Mouse (Mus musculus) retina, adult 2 months (tissue): ENCODE data around the gene Ube2q1.
"Not testable (repeated sequence)": the region's sequence is repeated elsewhere in the genome, so short reads cannot be mapped to it uniquely, and the experiment has no call there.

Source experiments
- DNase-seq: peaks from one replicate; pipeline ENCODE4 v3.0.0-alpha.2; 2012; ENCODE audit warnings: low read depth, low spot score

Gene Ube2q1

DNA sequence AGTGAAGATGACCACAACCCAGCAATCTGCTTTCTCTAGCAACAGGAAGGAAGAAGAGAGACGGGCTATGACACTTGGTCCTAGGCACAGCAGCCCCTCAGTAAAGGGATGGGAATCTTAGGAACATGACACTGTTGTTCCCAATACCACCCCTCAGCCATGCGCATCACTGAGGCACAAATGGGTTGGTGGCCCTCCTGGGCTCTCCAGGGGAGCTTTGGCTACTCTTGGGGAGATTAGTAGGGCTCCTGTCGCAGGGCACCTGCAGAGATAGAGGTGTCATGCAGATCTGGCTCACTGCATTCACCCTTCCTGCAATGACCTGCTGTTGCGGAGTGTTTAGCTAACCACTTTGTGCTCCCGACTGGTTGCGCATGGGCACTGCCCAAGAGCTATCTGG lies 12.9 kb downstream of the Ube2q1 start:
- no peak for DNase-seq

DNA sequence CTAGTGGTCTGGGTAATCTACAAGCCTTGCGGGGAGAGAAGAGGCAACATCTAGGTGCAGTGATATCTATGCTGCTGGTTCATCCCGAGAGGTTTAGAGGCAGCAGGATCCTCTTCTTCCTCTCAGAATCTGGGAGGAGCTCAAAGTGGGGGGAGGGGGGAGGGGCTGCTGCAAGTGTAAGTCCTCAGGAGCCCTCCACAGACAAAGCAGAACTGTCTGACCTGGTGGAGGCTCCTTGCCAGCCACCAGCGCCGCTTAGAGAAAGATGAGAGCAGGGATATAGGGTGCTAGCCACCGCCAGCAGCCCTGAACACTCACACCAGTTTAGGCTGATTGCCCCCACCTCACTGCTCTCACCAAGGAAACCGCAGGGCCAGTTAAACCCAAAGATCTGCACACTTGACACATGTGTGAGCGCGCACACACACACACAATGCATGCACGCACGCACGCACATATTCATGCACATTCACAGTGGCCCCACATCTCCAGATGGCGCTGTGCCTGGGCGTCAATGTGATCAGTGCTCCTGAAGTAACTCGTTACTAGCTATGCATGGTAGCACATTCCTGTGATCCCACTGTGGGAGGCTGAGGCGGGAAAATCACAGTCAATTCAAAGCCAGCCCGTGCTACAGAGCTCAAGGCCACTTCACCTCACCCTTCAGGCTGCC lies 15.4 kb downstream of the Ube2q1 start:
- DNase-seq: no peak

DNA sequence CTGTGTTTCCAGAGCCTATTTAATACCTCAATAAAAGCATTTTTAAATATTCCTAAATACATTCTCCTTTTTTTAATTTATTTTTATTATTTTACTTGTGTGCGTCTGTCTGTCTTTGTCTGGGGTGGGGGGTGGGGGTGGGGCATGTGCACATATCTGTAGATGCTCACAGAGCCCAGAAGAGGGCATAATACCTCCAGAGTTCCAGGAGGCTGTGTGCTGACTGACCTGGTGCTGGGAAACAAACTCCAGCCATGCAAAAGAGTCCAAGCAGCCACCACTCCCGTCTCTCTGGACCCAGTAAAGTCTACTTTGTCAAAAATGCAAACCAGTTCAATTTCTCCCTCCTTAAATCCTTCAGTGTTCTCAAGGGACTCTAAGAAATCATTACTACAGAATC lies 21.2 kb downstream of the Ube2q1 start:
- no peak for DNase-seq

DNA sequence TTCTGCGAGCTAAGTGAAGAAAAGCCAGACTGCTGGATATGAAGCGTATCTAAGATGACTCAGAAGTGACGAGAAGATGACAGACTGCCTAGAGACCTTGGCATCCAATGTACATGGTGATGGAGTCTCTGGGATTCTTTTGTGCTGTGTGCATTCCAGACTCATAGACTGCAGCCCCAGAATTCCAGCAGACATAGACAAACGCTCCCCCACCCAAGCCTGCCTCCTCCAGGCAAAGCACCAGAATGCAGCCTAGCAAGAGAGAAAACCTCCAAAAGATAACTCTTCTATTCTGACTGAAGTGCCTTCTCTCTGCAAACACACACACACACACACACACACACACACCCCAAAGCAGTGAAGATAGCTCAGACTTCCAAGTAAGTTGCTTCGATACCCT lies 22.3 kb downstream of the Ube2q1 start:
- no peak for DNase-seq

DNA sequence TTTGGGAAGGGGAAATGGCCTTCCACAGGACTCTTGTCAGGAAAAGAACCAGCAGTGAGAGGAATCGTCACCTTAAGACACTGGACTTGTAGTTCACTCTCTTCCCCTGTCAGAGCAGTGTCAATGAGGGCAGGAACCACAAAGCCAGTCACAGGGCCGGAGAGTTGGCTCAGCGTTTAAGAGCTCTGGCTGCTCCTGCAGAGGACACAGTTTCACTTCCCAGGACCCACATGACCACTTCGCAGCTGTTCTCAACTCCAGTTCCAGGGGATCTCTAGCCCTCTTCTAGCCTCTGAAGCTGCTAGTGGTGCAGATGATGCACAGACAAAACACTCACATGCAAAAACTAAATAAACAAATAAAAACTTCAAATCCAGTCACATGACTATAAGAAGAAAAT lies 22.9 kb downstream of the Ube2q1 start:
- no peak for DNase-seq

DNA sequence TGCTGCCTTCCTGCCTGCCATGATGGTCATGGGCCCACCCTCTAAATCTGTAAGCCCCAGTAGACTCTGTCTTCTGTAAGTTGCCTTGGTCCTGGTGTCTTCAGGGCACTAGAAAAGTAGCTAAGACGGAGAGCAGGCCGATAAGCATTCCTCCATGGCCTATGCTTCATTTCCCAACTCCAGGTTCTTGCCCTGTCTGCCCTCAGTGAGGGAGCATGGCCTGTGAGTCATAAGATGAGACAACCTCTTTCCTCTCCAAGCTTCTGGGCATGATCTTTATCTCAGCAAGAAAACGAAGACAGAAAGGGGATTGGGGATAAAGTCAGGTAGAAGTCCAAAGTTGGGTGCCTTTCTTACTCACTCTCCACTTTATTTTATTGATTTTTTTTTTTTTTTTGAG lies 25.1 kb downstream of the Ube2q1 start:
- DNase-seq: no peak

DNA sequence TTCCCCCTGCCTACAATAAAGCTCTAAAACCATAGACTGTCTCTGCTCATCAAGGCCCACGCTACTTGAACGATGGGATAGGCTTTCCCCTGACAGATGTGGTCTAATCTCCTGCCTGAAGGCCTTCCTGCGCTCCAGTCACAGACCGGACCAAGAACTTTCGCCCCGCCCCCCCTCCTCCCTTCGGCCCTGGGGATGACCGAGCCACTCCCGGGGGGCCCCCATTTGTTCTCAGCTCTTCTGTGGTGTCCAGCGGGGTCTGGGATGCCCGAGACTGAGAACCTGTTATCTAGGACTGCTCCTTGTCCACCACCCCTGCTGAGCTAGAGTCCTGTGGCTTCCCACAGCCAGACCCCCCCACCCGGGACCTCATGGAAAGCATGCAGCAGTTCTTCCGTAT lies 26.1 kb downstream of the Ube2q1 start:
- no peak for DNase-seq

DNA sequence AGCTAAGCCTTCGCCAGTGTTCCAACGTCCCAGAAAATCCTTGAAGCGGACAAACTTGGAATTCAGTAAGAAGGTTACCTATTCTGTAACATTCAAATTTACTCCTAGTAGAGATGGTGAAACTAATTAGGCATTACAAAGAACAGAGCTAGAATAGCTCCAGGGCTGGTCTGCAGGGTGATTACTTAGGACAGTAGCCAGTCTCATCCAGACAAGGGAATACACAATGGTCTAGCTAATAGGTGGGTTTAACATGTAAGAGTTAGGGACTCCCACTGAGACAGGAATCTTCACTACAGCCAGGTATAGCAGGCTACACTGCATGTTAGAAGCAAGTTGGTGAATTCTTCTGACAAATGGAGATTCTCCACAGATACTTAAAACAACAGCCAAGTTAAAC lies 26.7 kb downstream of the Ube2q1 start:
- not testable (repeated sequence) for DNase-seq

DNA sequence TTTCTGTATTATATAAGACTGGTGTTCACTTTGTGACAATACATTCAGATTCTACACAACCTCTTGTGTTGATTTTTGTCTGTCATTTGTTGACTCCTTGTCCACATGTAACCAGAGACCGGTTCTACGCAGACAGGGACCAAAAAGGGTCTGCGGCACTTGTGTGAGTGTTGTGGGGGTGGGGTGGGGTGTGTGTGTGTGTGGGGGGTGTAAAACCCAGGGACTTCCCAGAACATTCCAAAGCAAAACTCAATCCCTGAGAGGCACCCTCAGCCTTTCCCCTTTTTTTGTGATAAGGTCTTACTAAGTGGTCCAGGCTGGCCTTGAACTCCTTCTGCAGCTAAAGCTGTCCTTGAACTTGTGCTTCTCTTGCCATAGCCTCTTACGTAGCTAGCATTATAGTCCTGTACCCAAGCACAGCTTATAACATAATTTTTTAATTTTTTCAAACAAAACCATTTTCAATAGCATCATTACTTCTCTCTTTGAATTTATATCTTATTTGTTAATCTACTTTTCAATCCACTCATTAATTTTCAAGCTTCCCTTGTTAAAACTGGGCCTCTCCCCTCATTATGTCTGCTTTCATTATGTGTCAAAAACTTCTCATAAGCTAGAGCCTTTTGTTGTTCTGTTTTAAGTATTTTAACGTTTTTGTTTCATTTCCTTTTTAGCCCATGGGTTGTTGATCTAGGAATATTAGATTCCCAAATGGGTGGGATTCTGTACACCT lies 27.5 kb downstream of the Ube2q1 start:
- DNase-seq: no peak

DNA sequence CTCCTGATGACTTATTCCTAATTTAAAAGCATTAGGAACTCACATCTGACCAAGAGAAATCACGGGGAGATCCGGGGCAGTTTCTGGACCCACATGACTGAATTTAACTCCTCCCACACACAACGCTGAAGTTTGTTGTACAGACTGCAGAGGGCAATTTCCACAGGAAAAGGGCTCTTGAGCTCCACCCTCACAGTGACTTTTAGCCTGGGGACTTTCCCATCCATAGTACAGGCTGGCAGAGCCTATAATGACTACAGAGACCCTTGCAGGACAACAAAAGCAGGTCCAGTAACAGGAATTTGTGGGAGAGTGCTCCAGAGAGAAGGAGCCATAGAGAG lies 28.1 kb downstream of the Ube2q1 start:
- no peak for DNase-seq

DNA sequence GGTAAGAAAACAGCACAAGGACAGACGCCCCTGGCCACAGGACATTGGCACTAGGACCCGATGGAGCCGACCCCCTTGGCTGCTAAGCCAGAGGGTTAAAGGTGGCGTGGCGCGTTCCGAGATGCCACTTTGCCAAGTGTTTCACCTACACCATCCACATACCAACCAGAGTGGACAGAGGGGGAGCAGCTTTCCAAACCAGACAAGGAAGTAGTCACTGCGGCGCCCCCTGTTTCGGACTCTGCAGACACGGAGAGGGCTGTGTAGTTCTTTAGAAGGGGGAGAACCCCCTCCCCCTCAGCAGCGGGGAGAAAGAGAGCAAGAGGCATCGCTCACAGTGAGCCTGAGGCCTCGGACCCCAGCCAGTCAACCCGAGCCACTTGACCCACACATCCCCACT lies 29.5 kb downstream of the Ube2q1 start:
- no peak for DNase-seq

DNA sequence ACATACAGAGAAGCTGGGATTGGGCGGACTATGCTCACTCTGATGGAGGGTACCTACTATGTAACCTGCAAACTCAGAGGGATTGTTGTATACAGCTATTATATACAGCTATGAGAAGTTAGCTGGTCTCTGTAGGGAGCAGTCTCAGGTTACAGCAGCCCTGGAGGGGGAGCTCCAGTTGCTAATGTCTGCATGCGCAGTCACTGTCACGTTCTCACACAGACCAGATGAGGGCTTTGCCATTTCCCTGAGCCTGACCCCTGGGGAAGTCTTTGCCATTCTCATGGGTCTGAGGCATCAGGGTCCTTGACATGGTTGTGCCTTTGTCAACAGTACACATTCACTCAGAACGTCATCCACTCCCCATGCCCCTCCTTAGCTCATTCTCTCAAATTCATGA lies 31.8 kb downstream of the Ube2q1 start:
- no peak for DNase-seq

DNA sequence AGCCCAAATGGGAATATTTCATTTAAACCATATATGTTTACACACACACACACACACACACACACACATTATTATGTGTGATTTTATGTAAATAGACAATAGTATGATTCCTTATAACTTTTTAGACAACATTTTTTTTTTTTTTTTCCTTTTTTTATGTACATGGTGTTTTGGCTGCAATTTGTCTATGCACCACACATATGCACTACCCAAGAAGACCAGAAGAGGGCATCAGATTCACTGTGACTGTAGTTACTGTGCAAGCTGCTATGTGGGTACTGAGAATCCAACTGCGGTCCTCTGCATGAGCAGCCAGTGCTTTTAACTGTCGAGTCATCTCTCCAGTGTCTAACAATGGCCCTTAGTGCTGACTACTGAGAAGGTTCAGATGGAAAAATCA lies 33.3 kb downstream of the Ube2q1 start:
- no peak for DNase-seq

DNA sequence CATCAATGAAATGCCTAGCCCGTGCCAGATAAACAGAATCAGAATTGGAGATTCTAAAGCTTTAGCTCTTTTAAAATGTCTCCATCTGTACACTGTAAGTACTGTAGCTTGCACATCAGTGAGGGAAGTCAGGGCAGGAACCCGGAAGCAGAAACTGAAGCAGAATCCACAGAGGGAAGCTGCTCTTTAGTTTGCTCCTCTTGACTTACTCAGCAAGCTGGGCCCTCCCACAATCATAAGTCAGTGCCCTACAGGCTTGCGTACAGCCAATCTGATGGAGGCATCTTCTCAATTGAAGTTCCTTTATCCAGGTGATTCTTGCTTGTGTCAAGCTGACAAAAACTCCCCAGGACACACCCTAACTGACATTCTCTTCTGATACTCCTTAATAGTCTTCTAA lies 33.8 kb downstream of the Ube2q1 start:
- DNase-seq: no peak

DNA sequence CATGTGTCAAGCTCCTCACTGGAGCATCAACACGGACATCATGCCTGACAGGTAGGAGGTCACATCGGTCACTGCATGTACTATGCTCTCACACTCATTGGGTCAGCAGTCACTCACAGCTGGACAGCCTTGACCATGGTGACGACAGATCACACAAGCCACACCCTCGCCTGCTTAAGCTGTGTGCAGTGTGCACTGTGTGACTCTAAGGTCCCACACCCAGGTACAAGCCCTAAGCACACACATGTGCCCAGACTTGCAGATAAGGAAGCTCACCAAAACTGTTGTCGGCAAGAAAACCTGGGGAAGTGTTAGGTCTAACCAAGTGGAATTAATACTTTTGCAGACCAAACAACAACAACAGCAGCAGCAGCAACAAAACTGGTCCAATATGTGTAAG lies 34.5 kb downstream of the Ube2q1 start:
- no peak for DNase-seq

DNA sequence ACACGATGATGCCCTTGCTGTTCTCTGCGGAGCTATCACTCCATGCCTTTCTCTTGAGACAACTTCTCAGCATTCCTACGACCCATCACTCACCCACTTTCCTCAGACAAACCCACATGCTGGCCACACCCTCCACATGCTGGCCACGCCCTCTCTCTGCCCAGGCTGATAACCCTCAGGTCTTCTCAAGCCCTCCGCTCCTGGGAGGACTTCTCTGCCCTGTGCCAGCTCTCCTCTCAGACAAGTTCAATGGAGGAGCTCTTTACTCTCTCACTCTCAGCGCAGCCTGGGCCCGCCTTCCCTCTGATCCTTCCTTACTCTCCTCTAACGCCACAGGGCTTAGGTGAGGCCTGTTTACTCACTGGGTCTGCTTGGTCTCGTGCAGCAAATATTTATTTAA lies 35.2 kb downstream of the Ube2q1 start:
- no peak for DNase-seq

DNA sequence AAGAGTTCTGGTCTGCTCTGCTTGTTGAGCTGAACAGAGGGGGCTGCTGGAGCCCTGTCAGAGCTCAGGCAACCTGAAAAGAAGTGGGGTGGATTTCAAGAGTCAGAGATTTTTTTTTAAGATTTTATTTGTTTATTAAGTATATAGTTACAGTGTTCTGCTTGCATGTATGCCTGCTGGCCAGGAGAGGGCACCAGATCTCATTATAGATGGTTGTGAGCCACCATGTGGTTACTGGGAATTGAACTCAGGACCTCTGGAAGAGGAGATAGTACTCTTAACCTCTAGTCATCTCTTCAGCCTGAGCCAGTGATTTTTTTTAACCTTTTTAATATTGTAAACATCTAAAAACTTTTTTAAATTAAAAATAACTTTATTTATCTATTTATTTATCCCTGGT lies 37.4 kb downstream of the Ube2q1 start:
- DNase-seq: no peak

DNA sequence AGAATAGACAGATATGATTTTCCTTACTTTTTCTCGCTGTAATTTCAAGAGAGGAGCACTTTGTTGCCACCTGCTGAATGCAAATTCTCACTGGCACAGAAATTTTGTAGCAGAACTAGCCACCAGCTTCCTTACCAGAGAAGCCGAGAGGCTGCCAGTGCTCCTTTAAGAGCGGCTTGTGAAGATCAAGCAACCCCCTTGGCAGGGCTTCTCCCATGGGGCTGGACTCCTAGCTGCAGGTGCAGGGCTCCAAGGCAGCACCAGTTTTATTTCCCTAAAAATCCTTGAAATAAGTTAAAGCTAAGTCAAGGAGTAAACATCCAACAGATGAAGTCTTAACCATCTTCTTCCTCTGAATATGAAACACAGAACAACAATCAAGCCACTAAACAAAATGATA lies 38.8 kb downstream of the Ube2q1 start:
- no peak for DNase-seq

DNA sequence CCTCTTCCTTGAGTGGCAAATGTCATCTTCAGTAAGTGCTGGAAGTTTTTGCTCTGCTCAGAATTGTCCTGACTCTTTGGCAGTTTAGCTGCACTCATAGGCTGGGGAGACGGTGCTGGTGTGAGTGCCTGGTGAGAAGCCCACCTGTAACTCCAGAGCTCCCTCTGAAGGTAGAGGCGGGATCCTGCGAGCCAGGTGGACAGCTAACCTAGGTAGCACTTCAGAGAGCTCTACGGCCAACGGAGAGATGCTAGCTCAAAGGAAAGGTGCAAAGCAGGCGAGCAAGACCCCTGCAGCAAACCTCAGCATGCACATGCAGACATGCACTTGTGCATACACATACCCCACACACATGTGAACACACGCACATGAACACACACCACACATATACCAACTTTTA lies 40.6 kb downstream of the Ube2q1 start:
- DNase-seq: no peak

DNA sequence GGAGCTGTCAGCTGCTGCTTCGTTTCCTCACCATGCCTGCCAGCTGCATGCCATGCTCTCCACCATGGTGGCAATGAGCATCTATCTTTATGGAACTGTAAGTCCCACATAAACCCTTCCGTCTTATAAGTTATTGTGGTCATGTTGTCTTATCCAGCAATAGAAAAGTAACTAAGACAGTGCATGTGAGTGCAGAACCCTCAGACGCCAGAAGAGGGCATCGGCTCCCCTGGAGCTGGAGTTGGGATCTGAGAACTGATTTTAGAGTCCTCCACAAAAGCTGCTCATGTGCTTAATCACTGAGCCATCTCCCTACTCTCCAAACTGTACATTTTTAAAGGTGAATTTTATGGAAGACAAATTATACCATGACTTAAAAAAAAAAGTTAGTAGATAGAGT lies 43.6 kb downstream of the Ube2q1 start:
- DNase-seq: no peak

DNA sequence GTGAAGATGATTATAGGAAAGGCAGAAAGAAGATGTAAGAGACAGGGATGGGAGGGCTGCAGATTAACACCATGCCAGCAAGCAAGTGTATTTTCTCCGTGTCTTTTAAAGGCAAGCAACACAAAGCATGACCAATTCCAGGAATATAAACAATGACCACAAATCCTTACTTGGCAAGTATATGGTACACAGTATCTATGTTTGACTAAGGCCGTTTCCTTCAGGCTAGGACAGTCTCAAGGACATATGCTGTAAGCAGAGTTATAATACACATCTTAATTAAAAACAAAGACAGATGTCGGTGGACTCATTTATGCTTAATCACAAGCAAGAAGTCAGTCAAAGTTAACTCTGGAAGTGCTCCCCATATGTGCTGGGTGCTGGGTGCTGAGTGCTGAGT lies 45.2 kb downstream of the Ube2q1 start:
- no peak for DNase-seq

DNA sequence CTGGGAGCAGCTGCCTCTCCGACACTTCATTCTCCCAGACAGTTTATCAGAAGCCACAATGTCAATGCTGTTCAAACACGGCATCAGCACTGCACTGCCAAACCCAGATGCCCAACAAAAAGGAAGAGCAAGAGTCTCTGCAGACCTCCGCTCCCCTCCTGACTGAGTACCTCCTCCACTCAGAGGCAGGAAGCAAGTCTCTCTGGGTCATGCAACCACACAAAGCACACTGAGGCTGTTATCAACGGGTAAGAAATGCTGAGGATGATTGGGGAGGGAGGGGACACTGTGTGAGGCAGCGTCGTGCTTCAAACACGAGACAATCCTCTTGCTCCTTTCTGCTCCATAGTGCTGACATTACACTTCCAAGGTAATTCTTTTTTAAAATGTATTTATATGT lies 46.5 kb downstream of the Ube2q1 start:
- no peak for DNase-seq

DNA sequence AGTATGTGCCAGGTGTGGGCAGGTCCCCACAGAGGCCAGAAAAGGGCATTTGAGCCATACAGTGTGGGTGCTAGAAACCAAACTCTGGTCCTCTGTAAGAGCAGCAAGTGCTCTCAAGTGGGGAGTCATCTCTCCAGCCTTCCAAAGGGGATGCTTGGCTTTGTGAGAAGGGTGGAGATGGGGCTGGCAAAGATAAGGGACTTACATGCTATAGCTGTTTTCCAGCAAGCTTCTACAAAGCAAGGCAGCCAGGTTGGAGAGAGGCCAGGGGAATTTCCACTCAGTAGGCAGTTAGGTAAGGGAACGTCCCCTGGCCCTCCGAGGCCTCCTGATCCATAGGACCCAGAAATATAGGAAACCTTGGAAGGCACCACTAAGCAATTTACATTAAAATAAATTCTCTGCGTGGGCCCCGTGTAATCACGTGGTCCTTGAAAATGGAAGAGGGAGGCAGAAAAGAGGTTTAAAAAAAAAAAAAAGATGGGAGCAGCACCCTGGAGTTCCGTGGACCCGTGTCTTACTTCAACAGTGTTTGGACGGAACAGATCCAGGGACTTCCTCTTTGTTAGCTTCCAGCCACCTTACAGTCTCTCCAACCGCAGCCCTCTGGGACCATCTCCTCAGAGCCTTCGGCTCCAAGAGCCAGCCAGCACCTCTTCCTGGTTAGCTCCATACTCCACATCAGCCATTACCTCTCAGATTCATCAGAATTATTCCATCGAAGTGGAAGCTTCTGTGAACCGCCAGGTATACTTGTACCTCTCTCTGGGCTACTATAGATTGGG lies 47.1 kb downstream of the Ube2q1 start:
- no peak for DNase-seq
